Mouse (Mus musculus): ENCODE results near the gene Agrn. TPM values are rescaled to one million over a fixed set of nuclear protein-coding genes. Genes with fewer than 3 reads are reported as not detected.
A peak's percentile ranks its signal among the peaks of the same experiment; 100 is the strongest.

Gene Agrn
- polyA plus RNA-seq, 1 experiment from 2014 or later = 38.6 TPM

DNA sequence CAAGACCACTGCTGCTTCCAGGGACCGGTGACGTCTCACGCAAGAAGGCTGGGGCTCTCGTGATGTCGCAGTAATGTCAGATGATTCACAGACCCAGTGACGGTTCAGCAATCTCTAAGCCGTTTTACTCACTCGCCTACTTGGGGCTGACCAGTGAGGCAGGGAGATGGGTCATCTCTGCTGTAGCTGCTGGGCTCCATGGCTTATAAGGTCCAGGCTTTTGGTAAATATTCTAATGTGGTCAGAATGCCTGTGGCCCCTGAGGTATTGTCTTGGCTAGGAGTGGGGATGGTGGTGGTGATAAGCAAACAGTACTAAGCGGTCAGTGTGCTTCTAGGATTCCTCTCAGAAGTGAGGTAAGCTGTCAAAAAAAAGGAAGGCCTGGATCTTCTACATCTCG is 66.3 kb downstream of the Agrn start:
- WGBS = 85% methylated on average over 10 of the region's 10 CpGs
- H3K4me3 ChIP-seq (ENCODE audit: low read depth, low read length) = no peak overlapping the region
- no peaks in the 10 kb centered on the region; the same call in 1 of the 2 replicates for H3K9me3 ChIP-seq (ENCODE audit: control insufficient read depth, low read length)
- no peaks in the 10 kb centered on the region for H3K4me1 ChIP-seq (ENCODE audit: control insufficient read depth, insufficient read depth, low read length)
- no peak overlapping the region for H3K27ac ChIP-seq (replicated peaks; ENCODE audit: low read depth, low read length)
- no peaks in the 10 kb centered on the region for H3K27me3 ChIP-seq (ENCODE audit: control insufficient read depth, insufficient read depth, low read length)
- no peak overlapping the region for H3K9ac ChIP-seq (ENCODE audit: low read length)
- H3K36me3 ChIP-seq (ENCODE audit: control insufficient read depth, insufficient read depth, low read length) = peaks cover 6% of the 10 kb centered on the region
- ATAC-seq (ENCODE audit: insufficient number of reproducible peaks, low FRiP score, low TSS enrichment, low read depth) = no peak
- DNase-seq (ENCODE audit: low spot score) = no peak
- H3K4me2 ChIP-seq (ENCODE audit: low read depth, severe bottlenecking) = no peak overlapping the region

DNA sequence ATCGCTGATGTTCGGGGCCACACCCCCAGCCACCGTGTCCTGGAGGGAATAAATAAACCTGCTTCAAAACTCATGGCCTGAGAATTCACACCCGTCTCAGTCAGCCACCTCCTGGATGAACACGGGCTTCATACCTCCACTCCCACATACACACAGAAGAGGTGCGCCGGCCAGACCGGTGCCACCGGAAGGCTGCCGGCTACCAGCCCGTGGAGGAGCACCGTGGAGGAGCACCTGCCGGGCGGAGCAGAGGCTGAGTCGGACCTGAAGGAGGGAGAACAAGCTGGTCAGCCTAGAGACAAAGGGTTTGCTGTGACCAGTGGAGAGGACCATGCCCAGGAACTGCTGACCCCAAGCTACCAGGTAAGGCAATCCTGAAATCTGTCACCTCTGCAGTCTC is 66.9 kb downstream of the Agrn start, which contains the start of gene Rnf223:
Rnf223 (plus strand) TSS at position 78 of the 400 bp plus-strand sequence.
- H3K36me3 ChIP-seq (ENCODE audit: control insufficient read depth, insufficient read depth, low read length) = peaks cover 10% of the 10 kb centered on the region
- H3K4me2 ChIP-seq (ENCODE audit: low read depth, severe bottlenecking) = no peak within 1 kb of the TSS
- no peak within 1 kb of the TSS for H3K27ac ChIP-seq (replicated peaks; ENCODE audit: low read depth, low read length)
- no peak within 1 kb of the TSS for H3K4me3 ChIP-seq (ENCODE audit: low read depth, low read length)
- H3K27me3 ChIP-seq (ENCODE audit: control insufficient read depth, insufficient read depth, low read length) = no peaks in the 10 kb centered on the region
- no peaks in the 10 kb centered on the region for H3K9me3 ChIP-seq (ENCODE audit: control insufficient read depth, low read length)
- WGBS = 84% methylated on average over 15 of the region's 15 CpGs
- ATAC-seq (ENCODE audit: insufficient number of reproducible peaks, low FRiP score, low TSS enrichment, low read depth) (no peak), DNase-seq (ENCODE audit: low spot score) (no peak)
- H3K9ac ChIP-seq (ENCODE audit: low read length) = no peak within 1 kb of the TSS
- no peaks in the 10 kb centered on the region for H3K4me1 ChIP-seq (ENCODE audit: control insufficient read depth, insufficient read depth, low read length)

GRCm38 (mm10) chr4:156128746-156129145 is 68.5 kb downstream of the Agrn start:
- H3K4me2 ChIP-seq (ENCODE audit: low read depth, severe bottlenecking) = no peak overlapping the region
- no peak for ATAC-seq (ENCODE audit: insufficient number of reproducible peaks, low FRiP score, low TSS enrichment, low read depth)
- no peak overlapping the region for H3K4me3 ChIP-seq (ENCODE audit: low read depth, low read length)
- no peaks in the 10 kb centered on the region for H3K27me3 ChIP-seq (ENCODE audit: control insufficient read depth, insufficient read depth, low read length)
- no peaks in the 10 kb centered on the region for H3K4me1 ChIP-seq (ENCODE audit: control insufficient read depth, insufficient read depth, low read length)
- H3K9me3 ChIP-seq (ENCODE audit: control insufficient read depth, low read length) = no peaks in the 10 kb centered on the region
- no peak for DNase-seq (ENCODE audit: low spot score)
- peaks cover 22% of the 10 kb centered on the region for H3K36me3 ChIP-seq (ENCODE audit: control insufficient read depth, insufficient read depth, low read length)
- 87% methylated on average over 5 of the region's 5 CpGs for WGBS
- no peak overlapping the region for H3K9ac ChIP-seq (ENCODE audit: low read length)
- no peak overlapping the region for H3K27ac ChIP-seq (replicated peaks; ENCODE audit: low read depth, low read length)

DNA sequence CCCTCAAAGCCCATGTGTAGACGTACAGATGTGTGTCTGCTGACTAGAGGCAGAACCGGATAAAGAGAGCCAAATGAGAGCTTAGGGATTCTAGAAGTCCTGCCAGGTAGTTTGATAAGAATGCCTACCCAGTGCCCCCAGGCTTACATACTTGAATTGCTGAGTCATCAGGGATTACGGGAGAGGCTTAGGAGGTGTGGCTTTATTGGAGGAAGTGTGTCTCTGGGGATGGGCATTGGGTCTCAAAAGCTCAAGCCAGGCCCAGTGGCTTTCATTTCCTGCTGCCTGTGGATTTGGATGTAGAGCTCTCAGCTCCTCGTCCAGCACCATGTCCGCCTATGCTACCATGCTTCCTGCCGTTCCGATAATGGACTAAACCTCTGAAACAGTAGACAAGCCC is 70.4 kb downstream of the Agrn start:
- Histone ChIP-seq H3K4me2 (ENCODE audit: low read depth, severe bottlenecking) (no peak overlapping the region), H3K36me3 (ENCODE audit: control insufficient read depth, insufficient read depth, low read length) (peaks cover 34% of the 10 kb centered on the region), H3K4me3 (ENCODE audit: low read depth, low read length) (no peak overlapping the region), H3K27ac (replicated peaks; ENCODE audit: low read depth, low read length) (no peak overlapping the region), H3K27me3 (ENCODE audit: control insufficient read depth, insufficient read depth, low read length) (no peaks in the 10 kb centered on the region), H3K9me3 (ENCODE audit: control insufficient read depth, low read length) (no peaks in the 10 kb centered on the region), H3K9ac (ENCODE audit: low read length) (no peak overlapping the region), H3K4me1 (ENCODE audit: control insufficient read depth, insufficient read depth, low read length) (no peaks in the 10 kb centered on the region)
- 91% methylated on average over 7 of the region's 7 CpGs for WGBS
- ATAC-seq (ENCODE audit: insufficient number of reproducible peaks, low FRiP score, low TSS enrichment, low read depth) (no peak), DNase-seq (ENCODE audit: low spot score) (no peak)

GRCm38 (mm10) chr4:156125393-156125792 is 71.9 kb downstream of the Agrn start:
- no peak overlapping the region for H3K4me2 ChIP-seq (ENCODE audit: low read depth, severe bottlenecking)
- no peaks in the 10 kb centered on the region for H3K27me3 ChIP-seq (ENCODE audit: control insufficient read depth, insufficient read depth, low read length)
- DNase-seq (ENCODE audit: low spot score) (no peak), ATAC-seq (ENCODE audit: insufficient number of reproducible peaks, low FRiP score, low TSS enrichment, low read depth) (no peak)
- no peaks in the 10 kb centered on the region for H3K4me1 ChIP-seq (ENCODE audit: control insufficient read depth, insufficient read depth, low read length)
- no peak overlapping the region for H3K9ac ChIP-seq (ENCODE audit: low read length)
- no peak overlapping the region for H3K27ac ChIP-seq (replicated peaks; ENCODE audit: low read depth, low read length)
- WGBS = 94% methylated on average over 6 of the region's 6 CpGs
- H3K36me3 ChIP-seq (ENCODE audit: control insufficient read depth, insufficient read depth, low read length) = peaks cover 34% of the 10 kb centered on the region
- H3K9me3 ChIP-seq (ENCODE audit: control insufficient read depth, low read length) = no peaks in the 10 kb centered on the region
- H3K4me3 ChIP-seq (ENCODE audit: low read depth, low read length) = no peak overlapping the region

DNA sequence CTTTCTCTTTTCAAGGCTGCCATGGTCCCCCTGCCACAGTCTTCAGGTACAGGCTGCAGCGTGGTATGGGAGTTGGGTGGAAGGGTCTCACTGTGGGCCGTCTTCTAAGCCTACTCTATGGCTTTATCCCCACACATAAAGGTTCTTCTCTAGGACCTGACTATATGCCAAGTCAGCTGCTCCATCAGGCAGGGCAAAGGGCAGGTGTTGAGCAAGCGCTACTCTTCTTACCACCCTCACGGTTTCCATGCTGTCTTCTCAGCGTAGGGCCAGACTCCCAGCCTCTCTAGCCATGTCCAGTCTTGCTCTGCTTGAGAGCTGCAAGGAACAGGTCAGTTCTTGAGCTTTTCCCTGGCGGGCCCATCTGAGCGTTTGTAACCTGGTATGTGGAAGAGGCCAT is 73.2 kb downstream of the Agrn start:
- Histone ChIP-seq H3K4me3 (ENCODE audit: low read depth, low read length) (no peak overlapping the region), H3K4me2 (ENCODE audit: low read depth, severe bottlenecking) (no peak overlapping the region), H3K9ac (ENCODE audit: low read length) (no peak overlapping the region), H3K4me1 (ENCODE audit: control insufficient read depth, insufficient read depth, low read length) (no peaks in the 10 kb centered on the region), H3K27me3 (ENCODE audit: control insufficient read depth, insufficient read depth, low read length) (no peaks in the 10 kb centered on the region), H3K27ac (replicated peaks; ENCODE audit: low read depth, low read length) (no peak overlapping the region), H3K36me3 (ENCODE audit: control insufficient read depth, insufficient read depth, low read length) (peaks cover 47% of the 10 kb centered on the region), H3K9me3 (ENCODE audit: control insufficient read depth, low read length) (no peaks in the 10 kb centered on the region)
- no peak for DNase-seq (ENCODE audit: low spot score)
- ATAC-seq (ENCODE audit: insufficient number of reproducible peaks, low FRiP score, low TSS enrichment, low read depth) = no peak
- WGBS = 95% methylated on average over 7 of the region's 7 CpGs

Small RNAs within 50 kb of the gene (microRNA-seq; reads per million reads assigned to microRNA genes)
- gene Mir7658 = 6.1 reads per million, percentile 13 among the genes with 10 or more reads in this experiment

Other genes starting within 250 kb of the Agrn start
- 24.3 and 28.5 TPM in 2 replicates for gene C1qtnf12, start 235.2 kb downstream of the Agrn start, polyA plus RNA-seq (2014; fragmentation: Nextera tagmentation; extraction: Ambion mirVana)
- gene B3galt6, start 204.8 kb downstream of the Agrn start, polyA plus RNA-seq (2014; fragmentation: Nextera tagmentation; extraction: Ambion mirVana) = 15.4 and 16.4 TPM in 2 replicates
- gene Sdf4, start 204.6 kb downstream of the Agrn start, polyA plus RNA-seq (2014; fragmentation: Nextera tagmentation; extraction: Ambion mirVana) = 131 and 142 TPM in 2 replicates
- gene Tnfrsf4, start 183.6 kb downstream of the Agrn start, polyA plus RNA-seq (2014; fragmentation: Nextera tagmentation; extraction: Ambion mirVana) = 0.29 and 0.58 TPM in 2 replicates
- gene Tnfrsf18, start 171.3 kb downstream of the Agrn start, polyA plus RNA-seq (2014; fragmentation: Nextera tagmentation; extraction: Ambion mirVana) = 0.62 and 0.65 TPM in 2 replicates
- 0.33 and 0.55 TPM in 2 replicates for gene Ttll10, start 138.1 kb downstream of the Agrn start, polyA plus RNA-seq (2014; fragmentation: Nextera tagmentation; extraction: Ambion mirVana)
- 61.9 and 71.4 TPM in 2 replicates for gene 9430015G10Rik, start 87.5 kb downstream of the Agrn start, polyA plus RNA-seq (2014; fragmentation: Nextera tagmentation; extraction: Ambion mirVana)
- gene Rnf223, start 67.0 kb downstream of the Agrn start, polyA plus RNA-seq (2014; fragmentation: Nextera tagmentation; extraction: Ambion mirVana) = 0.81 and 1.0 TPM in 2 replicates
- 0.20 TPM in 1 of 2 replicates, not detected in the other for gene Isg15, start 3.3 kb upstream of the Agrn start, polyA plus RNA-seq (2014; fragmentation: Nextera tagmentation; extraction: Ambion mirVana)
- 0.28 and 0.70 TPM in 2 replicates for gene AW011738, start 5.8 kb upstream of the Agrn start, polyA plus RNA-seq (2014; fragmentation: Nextera tagmentation; extraction: Ambion mirVana)
- gene Perm1, start 18.4 kb upstream of the Agrn start, polyA plus RNA-seq (2014; fragmentation: Nextera tagmentation; extraction: Ambion mirVana) = 0.26 and 0.35 TPM in 2 replicates
- 20.1 and 20.2 TPM in 2 replicates for gene Plekhn1, start 37.4 kb upstream of the Agrn start, polyA plus RNA-seq (2014; fragmentation: Nextera tagmentation; extraction: Ambion mirVana)
- 86.4 and 92.0 TPM in 2 replicates for gene Noc2l, start 38.5 kb upstream of the Agrn start, polyA plus RNA-seq (2014; fragmentation: Nextera tagmentation; extraction: Ambion mirVana)
- gene Samd11, start 58.2 kb upstream of the Agrn start, polyA plus RNA-seq (2014; fragmentation: Nextera tagmentation; extraction: Ambion mirVana) = 0.60 and 0.61 TPM in 2 replicates
- not detected in 2 replicates for gene Vmn2r-ps159, start 133.6 kb upstream of the Agrn start, polyA plus RNA-seq (2014; fragmentation: Nextera tagmentation; extraction: Ambion mirVana)